Mouse (Mus musculus) heart, postnatal 0 days (tissue): ENCODE measurements at regions not wholly inside any gene's neighbourhood (a gene's known extent, or its start where the extent isn't known, plus 50 kb on each side); places are given as distances from the start of the nearest gene placed in this dataset.

Experiments used
- CTCF ChIP-seq: IDR thresholded peaks from 2 replicates; pipeline ENCODE4 v1.5.1; 2016; ENCODE audit warnings: antibody characterized with exemption, control low read depth, low read depth
- EP300 ChIP-seq: IDR thresholded peaks from 2 replicates; pipeline ENCODE4 v1.6.1; 2016; ENCODE audit warnings: antibody characterized with exemption, low read depth

DNA sequence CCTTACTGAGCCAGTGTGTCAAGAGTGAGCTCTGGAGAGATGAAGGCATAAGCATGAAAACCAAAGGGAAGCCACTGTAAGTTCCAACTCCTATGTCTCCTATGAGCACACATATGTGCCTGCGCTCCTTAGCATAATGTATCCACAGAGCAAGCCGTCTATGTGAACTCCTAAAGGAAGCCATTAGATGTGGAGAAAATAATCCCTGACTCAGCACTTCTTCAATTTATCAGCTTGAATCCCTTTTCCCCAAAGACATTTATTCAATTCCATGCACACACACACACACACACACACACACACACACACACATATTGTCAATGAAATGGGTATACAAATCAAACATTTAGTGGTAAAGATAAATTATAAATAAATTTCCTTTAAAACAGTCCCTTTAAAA is 530.4 kb upstream of the Gm26657 start:
- TF ChIP-seq EP300: no peak
- TF ChIP-seq CTCF: no peak
